8 mouse cellular contexts compared by ENCODE assay signal in the genomic region with DNA sequence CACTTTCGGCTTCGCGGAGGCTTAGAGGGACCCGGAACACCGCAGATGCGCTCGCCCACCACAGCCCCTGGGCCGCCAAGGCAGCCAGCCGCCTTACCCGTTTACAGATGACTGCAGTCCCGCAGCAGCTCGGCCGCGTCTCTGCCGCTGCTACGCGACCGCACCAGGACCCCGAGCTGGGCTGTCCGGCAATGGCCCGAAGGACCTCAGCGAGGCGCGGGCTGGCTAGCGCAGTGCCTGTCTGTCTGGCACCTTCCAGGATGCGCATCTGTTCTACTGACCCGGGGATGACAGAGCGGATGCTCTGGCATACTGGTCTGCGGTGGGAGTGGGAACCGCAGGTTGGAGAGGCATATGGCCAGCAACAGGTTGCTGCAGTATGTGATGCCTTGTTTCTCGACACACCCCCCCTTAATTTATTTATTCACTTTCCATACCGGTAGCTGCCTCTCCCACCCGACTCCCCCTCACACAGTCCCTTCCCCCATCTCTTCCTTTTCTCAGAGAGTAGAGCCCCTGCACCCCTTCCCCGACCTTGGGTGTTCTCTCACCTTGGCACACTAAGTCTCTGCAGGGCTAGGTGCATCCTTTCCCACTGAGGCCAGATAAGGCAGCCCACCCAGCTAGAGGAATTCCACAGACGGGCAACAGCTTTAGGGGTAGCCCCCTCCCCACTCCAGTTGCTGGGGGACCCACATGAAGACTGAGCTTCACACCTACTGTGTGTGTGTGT. TPM values are rescaled to one million over a fixed set of nuclear protein-coding genes. Genes with fewer than 3 reads are reported as not detected.
DNase-seq lines count a peak whose midpoint lies in the region; ATAC-seq and TF ChIP-seq lines count a peak whose summit lies in the region.

A gene (minus strand): TSS at position 201 of the 733 bp plus-strand sequence.

- no peaks in the 10 kb centered on the region for H3K9me3 ChIP-seq in hindbrain, postnatal 0 days (ENCODE audit: low read length)

- whole genome bisulfite sequencing in hindbrain, postnatal 0 days = under 1% methylated on average over 35 of the region's 35 CpGs

- peak within 1 kb of the TSS; percentile 82 for H3K4me2 ChIP-seq in hindbrain, postnatal 0 days (ENCODE audit: low read depth, low read length)

- intact Hi-C loops in gastrocnemius, adult 2 months (cut with DNase I) = no loop called here
- intact Hi-C loops in left cerebral cortex, adult 2 months (cut with DNase I) = no loop called here

- H3K9ac ChIP-seq in hindbrain, postnatal 0 days (replicated peaks; ENCODE audit: low read length) = peak within 1 kb of the TSS; percentile 68

- peak within 1 kb of the TSS; percentile 95 for H3K4me3 ChIP-seq in gastrocnemius, adult 2 months
- peak within 1 kb of the TSS; percentile 78 for H3K4me3 ChIP-seq in hindbrain, postnatal 0 days (ENCODE audit: low read length)
- peak within 1 kb of the TSS; percentile 87 for H3K4me3 ChIP-seq in left cerebral cortex, adult 2 months

- peak; percentile 99 for ATAC-seq in common myeloid progenitor, adult 5-6 weeks (replicated peaks; ENCODE audit: low read depth, poor library complexity, severe bottlenecking)
- ATAC-seq in hindbrain, postnatal 0 days = peak; percentile 96
- ATAC-seq in megakaryocyte, adult 5-6 weeks (ENCODE audit: poor library complexity, severe bottlenecking) = peak; percentile 99

- no peak for TF ChIP-seq CTCF in gastrocnemius, adult 2 months (IDR thresholded peaks at IDR 0.05)
- peak; percentile 45 for TF ChIP-seq CTCF in hindbrain, postnatal 0 days (IDR thresholded peaks at IDR 0.05; ENCODE audit: low read depth)
- peak; percentile 17 for TF ChIP-seq CTCF in left cerebral cortex, adult 2 months (IDR thresholded peaks at IDR 0.05)

- DNase-seq in ZHBTc4 (ENCODE audit: low read depth, low spot score) = peak; percentile 95
- peak; percentile 92 for DNase-seq in gastrocnemius, adult 2 months
- DNase-seq in hindbrain, postnatal 0 days (ENCODE audit: low spot score) = peak; percentile 96
- peak; percentile 86 for DNase-seq in left cerebral cortex, adult 2 months (ENCODE audit: extremely low spot score in 1 of 2, low spot score in 2 of 2)
- DNase-seq in right cerebral cortex, adult 2 months (ENCODE audit: low spot score in 2 of 2) = peak; percentile 83 to 85
- DNase-seq in urinary bladder, postnatal 14 days (ENCODE audit: low spot score) = peak; percentile 88

- peak within 1 kb of the TSS; percentile 78 for H3K27ac ChIP-seq in gastrocnemius, adult 2 months
- H3K27ac ChIP-seq in hindbrain, postnatal 0 days = peak within 1 kb of the TSS; percentile 76
- peak within 1 kb of the TSS; percentile 86 for H3K27ac ChIP-seq in left cerebral cortex, adult 2 months

- no peaks in the 10 kb centered on the region; the same call in 1 of the 2 replicates for H3K36me3 ChIP-seq in hindbrain, postnatal 0 days (ENCODE audit: insufficient read depth, low read length)

- 0 out of 2 replicates have a peak, but pooled peaks cover 6% of the 10 kb centered on the region for H3K4me1 ChIP-seq in hindbrain, postnatal 0 days (ENCODE audit: insufficient read depth, low read length)

- no peaks in the 10 kb centered on the region for H3K27me3 ChIP-seq in hindbrain, postnatal 0 days (ENCODE audit: insufficient read depth, low read length)

RNA-seq across cellular contexts. Expression of the gene that starts here (rescaled TPM):
- total RNA-seq in common myeloid progenitor, adult 5-6 weeks (2017) = 11.1 and 12.6 TPM in 2 replicates
- total RNA-seq in gastrocnemius, adult 2 months (2021) = 1 to 10 TPM; 2.3 to 2.7 TPM
- 42.2 and 62.1 TPM in 2 replicates for total RNA-seq in hindbrain, postnatal 0 days (2014; rRNA removed)
- 59.1 and 66.6 TPM in 2 replicates for polyA plus RNA-seq in hindbrain, postnatal 0 days (2015; fragmentation: Nextera tagmentation; extraction: Ambion mirVana)
- 10 to 100 TPM; 35.7 to 44.6 TPM for total RNA-seq in left cerebral cortex, adult 2 months (2021)
- 2.7 and 5.0 TPM in 2 replicates for total RNA-seq in megakaryocyte, adult 5-6 weeks (2015)
- total RNA-seq in megakaryocyte, adult 5-6 weeks (2017) = 1.1 and 1.6 TPM in 2 replicates

Comparison
In these comparisons a context has a peak if more than half of its experiments do, and no peak if none do; other contexts are left out.
1. Peak in every context shown above with its lines: DNase-seq, ATAC-seq, H3K4me3 ChIP-seq and H3K27ac ChIP-seq.